Mouse (Mus musculus): ENCODE measurements at regions not wholly inside any gene's neighbourhood (a gene's known extent, or its start where the extent isn't known, plus 50 kb on each side); places are given as distances from the start of the nearest gene placed in this dataset.

- TF ChIP-seq CTCF (conservative IDR thresholded peaks at IDR 0.05; ENCODE audit: insufficient read depth, insufficient read length, low read depth, low read length) (no peak), POLR2A (IDR thresholded peaks at IDR 0.05; ENCODE audit: low read depth, low read length) (no peak)
Observed at GRCm38 (mm10) chr14:33759656-33760055, 163.7 kb upstream of the Gdf10 start.

Data from kidney, adult 2 months (tissue).